Mouse (Mus musculus) inflammation-experienced regulatory T-cells (primary cell): ENCODE data around the gene Olfr134. TPM values are rescaled to one million over a fixed set of nuclear protein-coding genes. Genes with fewer than 3 reads are reported as not detected.

ENCODE experiments used
- polyA plus RNA-seq, 2 experiments: library from polyadenylated mRNA; unstranded; fragments of 100-300 nt; shearing (Covaris generic); gene quantifications; one replicate each; pipeline ENCODE4 v1.2.1; 2017

The Olfr134 gene
- 1 to 10 TPM in 1 of 2 experiments, under 1 TPM in 1; 0.17 to 1.6 TPM for polyA plus RNA-seq

GRCm38 (mm10) chr17:38171088-38171487 is at the start of gene Olfr134:
Gene Olfr134 (plus strand): TSS chr17:38171388.

DNA sequence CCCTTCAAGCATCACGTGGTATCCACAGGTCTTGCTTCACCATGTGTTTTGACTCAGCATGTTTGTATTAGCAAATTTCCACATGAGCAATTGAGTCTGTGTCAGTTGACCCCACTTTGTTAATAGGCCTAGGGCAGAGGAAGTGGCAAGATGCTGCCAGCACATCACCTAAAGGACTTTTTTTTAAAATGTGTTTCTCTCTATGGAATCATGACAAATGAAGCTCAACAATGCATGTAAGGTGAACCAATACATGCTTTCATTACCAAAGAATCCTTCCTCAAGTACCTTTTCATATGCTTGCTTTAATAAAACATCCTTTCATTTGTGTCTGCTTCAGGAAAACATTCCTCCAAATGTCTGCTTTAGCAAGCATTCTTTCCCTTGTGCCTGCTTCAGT is 36.8 kb upstream of the Olfr134 start, which contains the start of gene Olfr132:
Gene Olfr132, minus strand, starts transcription at position 101 of the 400 bp plus-strand sequence.

GRCm38 (mm10) chr17:38144981-38145380 is 26.2 kb upstream of the Olfr134 start, which contains the start of gene Olfr133:
Gene Olfr133 (plus strand): TSS chr17:38145281.

DNA sequence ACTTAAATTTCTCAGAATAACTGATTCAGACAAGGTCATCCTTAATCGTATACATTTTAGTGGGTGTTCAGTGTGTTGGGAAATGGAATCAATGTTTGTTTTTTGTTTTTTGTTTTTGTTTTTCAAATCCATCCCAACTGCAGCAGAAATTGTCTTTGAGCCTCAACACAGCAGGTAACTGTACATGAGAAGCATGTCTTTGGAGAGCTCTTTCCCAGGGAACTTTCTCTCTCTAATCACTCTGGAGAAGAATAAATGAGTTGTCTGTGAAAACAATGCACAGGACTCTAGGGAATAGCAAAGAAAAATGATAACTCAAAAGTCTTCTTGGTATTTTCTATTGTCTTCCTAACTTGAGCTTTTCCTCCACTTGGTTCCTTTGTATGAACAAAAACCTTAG is 32.8 kb downstream of the Olfr134 start, which contains the start of gene Olfr135:
Gene Olfr135, plus strand, starts transcription at position 301 of the 400 bp plus-strand sequence.

Other genes starting within 250 kb of the Olfr134 start
- gene Olfr761, start 218.3 kb upstream of the Olfr134 start, polyA plus RNA-seq = not detected
- gene Olfr129, start 111.3 kb upstream of the Olfr134 start, polyA plus RNA-seq = under 1 TPM; 0.12 to 0.29 TPM
- not detected for gene Olfr130, start 107.5 kb upstream of the Olfr134 start, polyA plus RNA-seq
- gene Olfr131, start 82.7 kb upstream of the Olfr134 start, polyA plus RNA-seq = under 1 TPM in 1 of 2 experiments, not detected in 1; 0.17 TPM
- not detected for gene Olfr132, start 36.9 kb upstream of the Olfr134 start, polyA plus RNA-seq
- gene Olfr133, start 26.1 kb upstream of the Olfr134 start, polyA plus RNA-seq = not detected
- not detected for gene Olfr135, start 32.9 kb downstream of the Olfr134 start, polyA plus RNA-seq
- under 1 TPM in 1 of 2 experiments, not detected in 1; 0.23 TPM for gene Olfr138, start 89.6 kb downstream of the Olfr134 start, polyA plus RNA-seq
- gene Olfr137, start 136.2 kb downstream of the Olfr134 start, polyA plus RNA-seq = not detected
- 1 to 10 TPM in 1 of 2 experiments, not detected in 1; 1.5 TPM for gene Olfr136, start 158.4 kb downstream of the Olfr134 start, polyA plus RNA-seq
- not detected for gene Esp36, start 248.8 kb downstream of the Olfr134 start, polyA plus RNA-seq